Mouse (Mus musculus): ENCODE data around the gene Hoxd10. TPM values are rescaled to one million over a fixed set of nuclear protein-coding genes. Genes with fewer than 3 reads are reported as not detected.

The Hoxd10 gene
- polyA plus RNA-seq, 1 experiment from 2014 or later = not detected

DNA sequence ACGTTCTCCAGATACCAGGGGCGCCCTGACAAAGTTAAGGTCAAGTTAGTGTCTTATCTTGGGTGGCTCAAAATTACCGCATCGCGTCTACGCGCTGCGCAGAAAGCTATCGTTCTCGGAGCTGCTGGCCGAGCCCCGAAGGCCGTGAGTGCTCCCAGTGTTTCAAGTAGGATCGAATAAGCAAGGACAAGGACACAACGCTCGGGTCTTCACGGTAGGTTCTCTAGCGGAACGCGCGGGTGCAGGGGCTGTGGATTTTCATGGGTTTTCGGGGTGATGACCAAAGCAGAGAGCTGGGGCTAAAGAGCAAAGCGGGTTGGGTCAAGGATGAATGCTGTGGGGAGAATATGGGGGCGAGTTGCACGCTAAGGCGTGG lies 12.1 kb upstream of the Hoxd10 start:
- no peak for ATAC-seq
- peaks cover 97% of the 10 kb centered on the region for H3K27me3 ChIP-seq (replicated peaks; ENCODE audit: control insufficient read depth, insufficient read depth, low read length)
- no peak overlapping the region for H3K4me2 ChIP-seq (ENCODE audit: low read length)
- H3K27ac ChIP-seq (ENCODE audit: low read length) = no peak overlapping the region
- no peaks in the 10 kb centered on the region for H3K9me3 ChIP-seq (ENCODE audit: control insufficient read depth, low read length)
- H3K4me3 ChIP-seq (replicated peaks; ENCODE audit: low read length) = no peak overlapping the region
- no peaks in the 10 kb centered on the region for H3K36me3 ChIP-seq (ENCODE audit: control insufficient read depth, insufficient read depth)
- H3K4me1 ChIP-seq (replicated peaks; ENCODE audit: control insufficient read depth, insufficient read depth, low read length) = peaks cover 19% of the 10 kb centered on the region
- H3K9ac ChIP-seq (replicated peaks; ENCODE audit: low read depth, low read length) = no peak overlapping the region
- under 1% methylated on average over 26 of the region's 26 CpGs for WGBS

DNA sequence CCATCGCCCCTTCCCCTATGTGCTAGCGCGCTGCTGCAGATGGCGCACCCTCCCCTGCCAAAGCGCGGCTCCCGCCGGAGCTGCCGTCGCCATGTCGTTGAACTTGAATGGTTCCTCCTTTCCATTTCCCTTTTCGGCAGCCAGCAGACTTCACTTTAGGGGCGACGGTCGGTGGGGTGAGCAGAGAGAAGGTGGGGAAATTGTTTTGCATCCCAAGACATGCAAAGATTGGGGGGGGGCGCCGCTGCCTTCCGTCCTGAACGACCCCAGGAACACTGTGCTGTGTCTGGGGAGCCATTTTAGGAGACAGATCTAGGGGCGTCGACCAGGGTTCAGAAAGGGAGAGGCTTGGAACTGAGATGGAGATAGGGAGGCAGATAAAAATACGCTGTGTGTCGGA lies 11.7 kb upstream of the Hoxd10 start:
- peaks cover 96% of the 10 kb centered on the region for H3K27me3 ChIP-seq (replicated peaks; ENCODE audit: control insufficient read depth, insufficient read depth, low read length)
- peaks cover 19% of the 10 kb centered on the region for H3K4me1 ChIP-seq (replicated peaks; ENCODE audit: control insufficient read depth, insufficient read depth, low read length)
- no peak for ATAC-seq
- H3K9ac ChIP-seq (replicated peaks; ENCODE audit: low read depth, low read length) = no peak overlapping the region
- WGBS = under 1% methylated on average over 23 of the region's 23 CpGs
- no peak overlapping the region for H3K27ac ChIP-seq (ENCODE audit: low read length)
- H3K4me3 ChIP-seq (replicated peaks; ENCODE audit: low read length) = no peak overlapping the region
- no peaks in the 10 kb centered on the region for H3K9me3 ChIP-seq (ENCODE audit: control insufficient read depth, low read length)
- H3K36me3 ChIP-seq (ENCODE audit: control insufficient read depth, insufficient read depth) = no peaks in the 10 kb centered on the region
- H3K4me2 ChIP-seq (ENCODE audit: low read length) = no peak overlapping the region

DNA sequence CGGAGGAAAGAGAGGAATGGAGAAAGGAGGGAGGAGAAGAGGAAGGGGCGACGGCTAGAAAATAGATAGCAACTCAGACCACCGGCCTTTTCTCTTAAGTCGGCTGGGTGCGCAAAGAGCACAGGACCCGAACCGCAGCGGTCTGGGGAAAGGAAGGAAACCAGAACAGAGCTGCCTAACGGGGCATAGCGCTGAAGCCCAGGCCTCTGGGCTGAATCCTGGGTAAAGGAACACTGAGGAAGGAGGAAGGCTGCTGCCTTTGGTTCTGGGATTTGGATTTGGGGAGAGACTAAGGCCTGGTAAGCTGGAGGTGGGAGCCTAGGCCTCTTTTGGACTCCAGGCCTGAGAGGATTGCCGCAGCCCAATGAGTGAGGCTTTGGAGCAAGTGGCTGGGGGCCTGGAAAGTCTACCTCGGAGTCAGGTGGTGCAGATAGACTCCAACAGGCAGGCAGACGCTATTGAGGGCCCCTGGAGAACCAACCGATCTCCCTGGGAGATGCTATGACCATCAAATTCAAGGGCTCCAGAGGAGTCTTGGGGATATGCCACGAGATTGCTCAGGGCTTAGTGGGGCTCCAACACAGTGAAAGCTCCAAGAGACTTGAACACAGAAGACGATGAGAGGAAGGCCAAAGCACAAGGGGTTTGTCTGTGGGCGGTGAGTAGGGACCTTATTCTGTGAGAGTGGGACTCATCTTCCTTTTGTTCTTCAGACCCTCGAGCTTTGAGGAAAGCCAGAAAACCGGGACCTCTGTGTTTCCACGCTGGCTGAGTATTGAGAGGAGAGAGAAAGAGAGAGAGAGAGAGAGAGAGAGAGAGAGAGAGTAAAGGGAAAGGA lies 10.9 kb upstream of the Hoxd10 start:
- Histone ChIP-seq H3K4me3 (replicated peaks; ENCODE audit: low read length) (no peak overlapping the region), H3K9ac (replicated peaks; ENCODE audit: low read depth, low read length) (no peak overlapping the region), H3K4me2 (ENCODE audit: low read length) (no peak overlapping the region), H3K27me3 (replicated peaks; ENCODE audit: control insufficient read depth, insufficient read depth, low read length) (peaks cover 95% of the 10 kb centered on the region), H3K27ac (ENCODE audit: low read length) (no peak overlapping the region), H3K9me3 (ENCODE audit: control insufficient read depth, low read length) (no peaks in the 10 kb centered on the region), H3K4me1 (replicated peaks; ENCODE audit: control insufficient read depth, insufficient read depth, low read length) (peaks cover 19% of the 10 kb centered on the region), H3K36me3 (ENCODE audit: control insufficient read depth, insufficient read depth) (no peaks in the 10 kb centered on the region)
- no peak for ATAC-seq
- WGBS = 1% methylated on average over 21 of the region's 21 CpGs

DNA sequence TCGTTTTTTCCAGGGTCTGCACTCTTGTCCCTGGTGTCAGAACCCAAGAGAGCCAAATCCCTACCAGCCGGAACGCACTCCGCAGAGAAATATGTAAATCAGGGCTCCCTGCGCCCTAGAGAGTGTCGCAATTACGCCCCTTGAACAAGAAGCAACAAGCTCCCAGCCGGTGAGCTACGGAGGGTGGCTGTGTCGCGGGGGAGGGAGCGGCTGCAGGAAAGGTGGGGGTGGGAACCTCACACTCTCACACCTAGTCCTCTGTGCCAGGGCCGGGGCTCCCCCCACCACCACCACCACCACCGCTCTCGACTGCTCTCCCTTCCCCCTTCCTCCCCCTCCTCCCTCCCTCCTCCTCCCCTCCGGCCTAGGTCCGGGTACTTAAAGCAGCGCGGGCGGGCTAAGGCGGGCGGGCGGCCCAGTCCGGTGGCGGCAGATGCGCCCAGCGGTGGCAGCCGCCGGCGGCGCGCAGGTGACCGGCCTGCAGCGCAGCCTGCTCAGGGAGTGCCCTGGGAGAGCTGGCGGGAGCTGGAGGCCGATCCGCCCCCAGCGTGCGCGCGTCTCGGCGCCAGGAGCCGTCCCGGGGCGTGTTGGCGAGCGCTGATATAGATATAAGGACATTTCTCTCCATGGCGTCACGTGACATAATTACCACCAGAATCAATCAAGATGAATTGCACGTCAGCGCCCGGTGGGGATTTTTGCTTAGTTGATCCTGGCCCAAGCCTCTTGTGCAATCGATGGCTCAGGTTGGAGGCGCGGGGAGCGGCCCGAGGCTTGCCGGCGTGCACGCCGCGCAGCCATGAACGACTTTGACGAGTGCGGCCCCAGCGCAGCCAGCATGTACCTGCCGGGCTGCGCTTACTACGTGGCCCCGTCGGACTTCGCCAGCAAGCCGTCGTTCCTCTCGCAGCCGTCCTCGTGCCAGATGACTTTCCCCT lies 9.9 kb upstream of the Hoxd10 start:
- Histone ChIP-seq H3K9ac (replicated peaks; ENCODE audit: low read depth, low read length) (no peak overlapping the region), H3K27ac (ENCODE audit: low read length) (no peak overlapping the region), H3K4me1 (replicated peaks; ENCODE audit: control insufficient read depth, insufficient read depth, low read length) (peaks cover 19% of the 10 kb centered on the region), H3K27me3 (replicated peaks; ENCODE audit: control insufficient read depth, insufficient read depth, low read length) (peaks cover 91% of the 10 kb centered on the region), H3K36me3 (ENCODE audit: control insufficient read depth, insufficient read depth) (no peaks in the 10 kb centered on the region), H3K9me3 (ENCODE audit: control insufficient read depth, low read length) (no peaks in the 10 kb centered on the region), H3K4me3 (replicated peaks; ENCODE audit: low read length) (peak overlapping the region; percentile 6; the same call in 1 of the 2 replicates), H3K4me2 (ENCODE audit: low read length) (no peak overlapping the region)
- WGBS = under 1% methylated on average over 67 of the region's 78 CpGs
- no peak for ATAC-seq

DNA sequence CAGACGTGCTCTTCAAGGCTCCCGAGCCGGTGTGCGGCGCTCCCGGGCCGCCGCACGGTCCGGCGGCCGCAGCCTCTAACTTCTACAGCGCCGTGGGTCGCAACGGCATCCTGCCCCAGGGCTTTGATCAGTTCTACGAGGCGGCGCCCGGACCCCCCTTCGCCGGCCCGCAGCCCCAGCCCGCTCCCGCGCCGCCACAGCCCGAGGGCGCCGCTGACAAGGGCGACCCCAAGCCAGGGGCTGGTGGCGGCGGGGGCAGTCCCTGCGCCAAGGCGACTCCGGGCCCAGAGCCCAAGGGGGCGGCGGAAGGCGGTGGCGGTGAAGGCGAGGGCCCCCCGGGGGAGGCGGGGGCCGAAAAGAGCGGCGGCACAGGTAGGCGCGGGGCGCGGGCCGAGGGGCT lies 8.9 kb upstream of the Hoxd10 start:
- Histone ChIP-seq H3K36me3 (ENCODE audit: control insufficient read depth, insufficient read depth) (no peaks in the 10 kb centered on the region), H3K27ac (ENCODE audit: low read length) (no peak overlapping the region), H3K4me1 (replicated peaks; ENCODE audit: control insufficient read depth, insufficient read depth, low read length) (peaks cover 19% of the 10 kb centered on the region), H3K9me3 (ENCODE audit: control insufficient read depth, low read length) (no peaks in the 10 kb centered on the region), H3K9ac (replicated peaks; ENCODE audit: low read depth, low read length) (no peak overlapping the region), H3K27me3 (replicated peaks; ENCODE audit: control insufficient read depth, insufficient read depth, low read length) (peaks cover 91% of the 10 kb centered on the region), H3K4me2 (ENCODE audit: low read length) (no peak overlapping the region; the same call in 1 of the 2 replicates), H3K4me3 (replicated peaks; ENCODE audit: low read length) (no peak overlapping the region)
- WGBS = 1% methylated on average over 25 of the region's 51 CpGs
- no peak for ATAC-seq

DNA sequence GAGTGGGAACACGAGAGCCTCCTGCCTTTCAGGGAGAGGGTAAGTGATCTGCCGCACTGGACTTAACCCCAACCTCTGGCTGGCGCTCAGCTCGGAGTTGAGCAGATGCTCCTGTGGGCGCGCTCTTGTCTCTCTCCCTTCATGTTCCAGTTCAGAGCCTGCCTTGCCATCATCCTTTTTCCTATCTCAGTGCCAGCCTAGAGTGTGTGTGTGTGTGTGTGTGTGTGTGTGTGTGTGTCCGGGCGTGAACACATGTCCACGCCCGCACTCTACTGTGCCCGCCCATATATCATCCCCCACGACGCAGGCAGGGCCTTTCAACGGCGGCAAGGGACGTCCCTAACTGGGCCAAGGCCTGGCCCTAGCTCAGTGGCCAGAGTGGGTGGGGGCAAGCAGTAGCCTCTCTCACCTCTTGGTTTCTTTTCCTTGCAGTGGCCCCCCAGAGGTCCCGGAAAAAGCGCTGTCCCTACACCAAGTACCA lies 8.2 kb upstream of the Hoxd10 start:
- H3K4me2 ChIP-seq (ENCODE audit: low read length) = no peak overlapping the region
- no peak overlapping the region for H3K9ac ChIP-seq (replicated peaks; ENCODE audit: low read depth, low read length)
- H3K36me3 ChIP-seq (ENCODE audit: control insufficient read depth, insufficient read depth) = no peaks in the 10 kb centered on the region
- H3K4me3 ChIP-seq (replicated peaks; ENCODE audit: low read length) = no peak overlapping the region
- no peak for ATAC-seq
- peaks cover 19% of the 10 kb centered on the region for H3K4me1 ChIP-seq (replicated peaks; ENCODE audit: control insufficient read depth, insufficient read depth, low read length)
- under 1% methylated on average over 18 of the region's 18 CpGs for whole genome bisulfite sequencing
- no peak overlapping the region for H3K27ac ChIP-seq (ENCODE audit: low read length)
- H3K27me3 ChIP-seq (replicated peaks; ENCODE audit: control insufficient read depth, insufficient read depth, low read length) = peaks cover 90% of the 10 kb centered on the region
- H3K9me3 ChIP-seq (ENCODE audit: control insufficient read depth, low read length) = no peaks in the 10 kb centered on the region

DNA sequence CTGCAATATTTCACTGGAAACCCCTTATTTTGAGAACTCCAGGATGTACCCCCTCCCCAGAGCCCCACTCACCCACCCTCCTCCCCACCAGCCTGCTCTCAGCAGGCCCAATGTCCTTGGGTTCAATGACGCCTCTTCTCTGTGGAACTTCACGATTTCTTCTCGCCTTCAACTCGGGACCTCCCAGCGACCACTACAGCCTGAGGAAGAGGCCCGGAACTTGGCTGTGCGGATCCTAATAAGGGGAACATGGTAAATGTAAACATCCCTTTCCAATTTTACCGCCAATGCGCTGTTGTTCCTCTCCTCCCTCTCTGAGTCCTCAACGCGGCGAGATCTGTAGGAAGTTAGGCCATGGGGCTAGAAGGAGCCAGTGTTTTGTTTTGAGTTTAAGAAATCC lies 7.6 kb upstream of the Hoxd10 start:
- Histone ChIP-seq H3K4me3 (replicated peaks; ENCODE audit: low read length) (no peak overlapping the region), H3K27ac (ENCODE audit: low read length) (no peak overlapping the region), H3K27me3 (replicated peaks; ENCODE audit: control insufficient read depth, insufficient read depth, low read length) (peaks cover 88% of the 10 kb centered on the region), H3K4me1 (replicated peaks; ENCODE audit: control insufficient read depth, insufficient read depth, low read length) (peaks cover 19% of the 10 kb centered on the region), H3K36me3 (ENCODE audit: control insufficient read depth, insufficient read depth) (no peaks in the 10 kb centered on the region), H3K9me3 (ENCODE audit: control insufficient read depth, low read length) (no peaks in the 10 kb centered on the region), H3K4me2 (ENCODE audit: low read length) (no peak overlapping the region), H3K9ac (replicated peaks; ENCODE audit: low read depth, low read length) (no peak overlapping the region)
- WGBS = 3% methylated on average over 12 of the region's 12 CpGs
- no peak for ATAC-seq

DNA sequence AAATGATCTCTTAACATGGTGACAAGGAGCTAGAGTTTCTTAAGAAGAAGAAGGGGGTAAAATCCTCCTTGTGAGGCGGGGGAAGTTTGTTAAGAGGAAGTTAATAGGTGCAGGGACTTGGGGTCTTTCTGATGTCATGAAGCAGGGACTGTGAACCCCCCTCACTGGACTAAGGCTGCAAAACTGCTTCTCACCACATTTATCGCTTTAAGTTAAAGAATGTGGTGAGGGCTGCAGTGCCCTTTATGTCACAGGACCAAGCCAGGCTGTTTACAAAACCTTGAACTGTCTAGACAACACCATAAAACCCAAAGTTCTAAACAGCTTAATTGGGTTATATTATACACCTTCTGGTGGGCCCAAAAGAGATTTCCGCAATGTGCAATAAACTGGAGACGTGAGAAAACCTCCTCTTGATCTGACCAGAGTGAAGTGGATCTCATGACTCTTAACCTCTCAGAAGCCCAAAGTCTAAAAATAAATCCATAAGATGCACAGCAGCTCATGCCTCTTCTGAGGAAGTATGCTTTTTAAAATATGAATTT lies 6.6 kb upstream of the Hoxd10 start:
- H3K9me3 ChIP-seq (ENCODE audit: control insufficient read depth, low read length) = no peaks in the 10 kb centered on the region
- no peak for ATAC-seq
- H3K36me3 ChIP-seq (ENCODE audit: control insufficient read depth, insufficient read depth) = no peaks in the 10 kb centered on the region
- no peak overlapping the region for H3K9ac ChIP-seq (replicated peaks; ENCODE audit: low read depth, low read length)
- peaks cover 15% of the 10 kb centered on the region for H3K4me1 ChIP-seq (replicated peaks; ENCODE audit: control insufficient read depth, insufficient read depth, low read length)
- peaks cover 86% of the 10 kb centered on the region for H3K27me3 ChIP-seq (replicated peaks; ENCODE audit: control insufficient read depth, insufficient read depth, low read length)
- WGBS = 7% methylated on average over 4 of the region's 4 CpGs
- no peak overlapping the region for H3K27ac ChIP-seq (ENCODE audit: low read length)
- H3K4me3 ChIP-seq (replicated peaks; ENCODE audit: low read length) = no peak overlapping the region
- no peak overlapping the region for H3K4me2 ChIP-seq (ENCODE audit: low read length)
